Mouse (Mus musculus): Measurements from ENCODE around the gene 2410015M20Rik. TPM values are rescaled to one million over a fixed set of nuclear protein-coding genes. Genes with fewer than 3 reads are reported as not detected.
"Not testable (repeated sequence)": the region's sequence is repeated elsewhere in the genome, so short reads cannot be mapped to it uniquely, and the experiment has no call there.

The 2410015M20Rik gene
- polyA plus RNA-seq, 1 experiment from 2014 or later: 179 TPM

DNA sequence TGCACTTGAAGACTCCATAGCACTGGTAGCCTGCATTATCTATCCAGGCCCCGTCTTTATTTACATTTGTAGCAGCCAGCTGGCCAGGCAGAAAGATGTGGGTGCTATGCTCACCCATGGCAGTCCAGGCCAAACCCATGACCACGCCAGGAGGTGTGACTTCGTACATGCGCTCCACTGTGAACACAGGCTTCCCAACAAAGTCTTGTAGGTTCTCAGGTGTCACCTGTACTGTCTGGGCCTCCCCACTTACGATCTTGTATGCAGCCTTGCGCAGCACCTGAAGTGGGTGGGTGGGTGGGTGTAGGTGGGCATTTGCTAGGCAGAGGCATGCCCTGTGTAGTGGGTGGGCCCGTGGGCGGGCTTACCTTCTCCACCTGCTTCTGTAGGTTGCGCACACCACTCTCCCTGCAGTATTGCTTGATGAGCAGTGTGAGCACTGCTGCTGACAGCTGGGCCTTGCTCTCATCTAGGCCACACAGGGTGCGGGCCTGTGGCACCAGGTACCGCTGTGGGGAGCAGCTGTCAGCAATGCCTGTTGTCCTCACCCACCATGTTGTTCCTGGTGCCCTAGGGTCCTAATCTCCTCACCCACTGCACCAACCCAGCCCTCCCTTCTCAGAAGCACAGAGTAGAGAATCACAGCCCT lies 5.7 kb upstream of the 2410015M20Rik start:
- Histone ChIP-seq H3K4me3 (replicated peaks; ENCODE audit: low read length) (no peak overlapping the region), H3K36me3 (ENCODE audit: control insufficient read depth, insufficient read depth) (peaks cover 26% of the 10 kb centered on the region), H3K27ac (ENCODE audit: low read length) (no peak overlapping the region), H3K27me3 (replicated peaks; ENCODE audit: control insufficient read depth, insufficient read depth, low read length) (no peaks in the 10 kb centered on the region), H3K9me3 (ENCODE audit: control insufficient read depth, low read length) (no peaks in the 10 kb centered on the region), H3K9ac (replicated peaks; ENCODE audit: low read depth, low read length) (no peak overlapping the region), H3K4me2 (ENCODE audit: low read length) (no peak overlapping the region), H3K4me1 (replicated peaks; ENCODE audit: control insufficient read depth, insufficient read depth, low read length) (peaks cover 22% of the 10 kb centered on the region)
- 88% methylated on average over 11 of the region's 11 CpGs for WGBS
- ATAC-seq: no peak

DNA sequence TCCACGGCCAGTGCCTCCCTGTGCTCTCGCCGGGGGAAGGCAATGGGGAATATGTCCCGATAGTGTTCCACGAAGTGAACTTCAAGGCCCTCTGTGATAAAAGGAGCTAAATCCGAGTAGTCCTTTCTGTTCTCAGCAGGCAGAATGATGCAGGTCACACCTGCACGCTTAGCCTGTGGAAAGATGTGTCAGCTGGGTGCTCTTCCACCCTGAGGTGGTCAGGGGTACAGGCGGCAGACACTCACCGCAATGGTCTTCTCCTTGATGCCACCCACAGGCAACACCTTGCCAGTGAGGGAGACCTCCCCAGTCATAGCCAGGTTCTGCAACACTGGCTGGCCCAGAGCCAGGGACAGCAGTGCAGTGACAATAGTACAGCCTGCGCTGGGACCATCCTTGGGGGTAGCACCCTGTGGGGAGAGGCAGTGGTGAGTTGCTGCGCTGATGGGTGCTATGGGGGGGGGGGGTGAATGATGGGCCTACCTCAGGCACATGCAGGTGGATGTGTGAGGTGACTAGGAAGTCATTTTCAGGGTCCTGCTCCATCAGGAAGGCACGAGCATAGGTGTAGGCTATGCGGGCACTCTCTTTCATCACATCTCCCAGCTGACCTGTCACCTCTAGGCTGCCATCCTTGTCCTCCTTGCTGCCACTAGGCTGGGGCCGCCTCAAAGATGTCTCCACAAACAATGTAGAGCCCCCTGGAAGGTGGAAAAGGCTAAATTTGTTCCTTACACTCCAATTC lies 5.0 kb upstream of the 2410015M20Rik start:
- no peak for ATAC-seq
- no peak overlapping the region for H3K27ac ChIP-seq (ENCODE audit: low read length)
- peak overlapping the region; percentile 87 for H3K4me2 ChIP-seq (ENCODE audit: low read length)
- H3K36me3 ChIP-seq (ENCODE audit: control insufficient read depth, insufficient read depth): peaks cover 20% of the 10 kb centered on the region
- H3K9ac ChIP-seq (replicated peaks; ENCODE audit: low read depth, low read length): peak overlapping the region; percentile 74
- H3K4me1 ChIP-seq (replicated peaks; ENCODE audit: control insufficient read depth, insufficient read depth, low read length): peaks cover 25% of the 10 kb centered on the region
- H3K27me3 ChIP-seq (replicated peaks; ENCODE audit: control insufficient read depth, insufficient read depth, low read length): no peaks in the 10 kb centered on the region
- peak overlapping the region; percentile 71 for H3K4me3 ChIP-seq (replicated peaks; ENCODE audit: low read length)
- no peaks in the 10 kb centered on the region for H3K9me3 ChIP-seq (ENCODE audit: control insufficient read depth, low read length)
- 27% methylated on average over 14 of the region's 14 CpGs for WGBS

DNA sequence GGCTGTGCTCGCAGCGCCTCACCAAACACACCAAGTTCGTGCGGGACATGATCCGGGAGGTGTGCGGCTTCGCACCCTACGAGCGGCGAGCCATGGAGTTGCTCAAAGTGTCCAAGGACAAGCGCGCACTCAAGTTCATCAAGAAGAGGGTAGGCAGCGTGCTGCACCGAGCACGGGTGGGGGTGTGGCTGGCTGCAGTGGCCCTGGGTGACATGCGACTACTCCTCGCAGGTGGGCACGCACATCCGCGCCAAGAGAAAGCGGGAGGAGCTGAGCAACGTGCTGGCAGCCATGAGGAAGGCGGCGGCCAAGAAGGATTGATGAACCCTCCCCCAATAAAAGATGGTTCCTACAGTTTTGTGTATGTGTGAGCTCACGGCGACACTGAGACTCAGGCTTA lies 4.3 kb upstream of the 2410015M20Rik start:
- Histone ChIP-seq H3K36me3 (ENCODE audit: control insufficient read depth, insufficient read depth) (peaks cover 14% of the 10 kb centered on the region), H3K4me3 (replicated peaks; ENCODE audit: low read length) (peak overlapping the region; percentile 71), H3K27ac (ENCODE audit: low read length) (peak overlapping the region; percentile 89), H3K4me2 (ENCODE audit: low read length) (peak overlapping the region; percentile 87), H3K9ac (replicated peaks; ENCODE audit: low read depth, low read length) (peak overlapping the region; percentile 74), H3K4me1 (replicated peaks; ENCODE audit: control insufficient read depth, insufficient read depth, low read length) (peaks cover 27% of the 10 kb centered on the region)
- H3K27me3 ChIP-seq (replicated peaks; ENCODE audit: control insufficient read depth, insufficient read depth, low read length); ATAC-seq; H3K9me3 ChIP-seq (ENCODE audit: control insufficient read depth, low read length): not testable (repeated sequence)
- under 1% methylated on average over 26 of the region's 26 CpGs for whole genome bisulfite sequencing

DNA sequence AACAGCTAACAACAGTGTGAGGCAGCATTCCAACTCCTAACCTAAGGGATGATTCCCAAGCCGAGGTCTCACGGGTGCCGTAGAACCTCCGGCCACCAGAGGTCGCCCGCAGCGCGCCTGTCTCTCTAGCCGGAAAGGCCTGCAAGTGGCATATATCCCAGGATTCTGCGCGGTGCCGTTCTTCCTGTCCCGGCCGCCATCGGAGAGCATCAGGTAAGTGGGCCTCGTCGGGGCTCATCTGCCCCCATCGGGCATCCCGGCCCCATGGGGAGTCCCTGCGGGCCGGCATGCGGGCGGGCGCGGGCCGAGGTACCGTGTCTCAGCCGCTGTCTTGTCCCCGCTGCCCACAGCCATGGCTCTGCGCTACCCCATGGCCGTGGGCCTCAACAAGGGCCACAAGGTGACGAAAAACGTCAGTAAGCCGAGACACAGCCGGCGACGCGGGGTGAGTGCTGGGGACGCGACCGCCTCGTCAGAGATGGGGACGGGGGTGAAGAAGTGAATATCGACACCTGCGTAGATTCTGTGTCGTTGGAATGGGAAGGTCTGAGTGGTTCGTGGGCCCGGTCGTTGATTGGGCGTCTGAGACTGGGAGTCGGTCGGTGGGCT lies 3.8 kb upstream of the 2410015M20Rik start, which contains the start of gene Rpl36:
Gene Rpl36, plus strand, starts transcription at position 181 of the 609 bp plus-strand sequence.
- H3K27ac ChIP-seq (ENCODE audit: low read length): peak within 1 kb of the TSS; percentile 89
- no peaks in the 10 kb centered on the region for H3K27me3 ChIP-seq (replicated peaks; ENCODE audit: control insufficient read depth, insufficient read depth, low read length)
- ATAC-seq: peak; percentile 68
- WGBS: under 1% methylated on average over 52 of the region's 52 CpGs
- peaks cover 9% of the 10 kb centered on the region for H3K36me3 ChIP-seq (ENCODE audit: control insufficient read depth, insufficient read depth)
- peak within 1 kb of the TSS; percentile 87 for H3K4me2 ChIP-seq (ENCODE audit: low read length)
- peaks cover 33% of the 10 kb centered on the region for H3K4me1 ChIP-seq (replicated peaks; ENCODE audit: control insufficient read depth, insufficient read depth, low read length)
- H3K4me3 ChIP-seq (replicated peaks; ENCODE audit: low read length): peak within 1 kb of the TSS; percentile 71
- H3K9ac ChIP-seq (replicated peaks; ENCODE audit: low read depth, low read length): peak within 1 kb of the TSS; percentile 74
- H3K9me3 ChIP-seq (ENCODE audit: control insufficient read depth, low read length): no peaks in the 10 kb centered on the region

DNA sequence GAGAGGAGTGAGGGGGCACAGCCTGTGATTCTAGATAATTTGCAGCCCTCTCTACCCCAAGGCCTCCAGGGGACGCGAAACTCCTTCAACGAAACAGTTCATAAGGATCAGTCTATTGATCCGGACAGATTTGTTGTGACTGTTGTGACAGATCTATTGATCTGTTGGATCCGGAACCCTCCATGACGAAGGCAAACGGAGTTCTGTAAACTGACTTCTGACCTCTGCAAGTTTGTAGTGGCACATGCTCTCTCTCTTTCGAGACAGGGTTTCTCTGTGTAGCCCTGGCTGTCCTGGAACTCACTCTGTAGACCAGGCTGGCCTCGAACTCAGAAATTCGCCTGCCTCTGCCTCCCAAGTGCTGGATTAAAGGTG lies 3.0 kb upstream of the 2410015M20Rik start:
- H3K4me2 ChIP-seq (ENCODE audit: low read length); ATAC-seq; H3K36me3 ChIP-seq (ENCODE audit: control insufficient read depth, insufficient read depth); H3K4me3 ChIP-seq (replicated peaks; ENCODE audit: low read length); H3K9ac ChIP-seq (replicated peaks; ENCODE audit: low read depth, low read length); H3K9me3 ChIP-seq (ENCODE audit: control insufficient read depth, low read length); H3K27me3 ChIP-seq (replicated peaks; ENCODE audit: control insufficient read depth, insufficient read depth, low read length); H3K27ac ChIP-seq (ENCODE audit: low read length): not testable (repeated sequence)
- H3K4me1 ChIP-seq (replicated peaks; ENCODE audit: control insufficient read depth, insufficient read depth, low read length): peaks cover 37% of the 10 kb centered on the region
- 81% methylated on average over 10 of the region's 10 CpGs for WGBS

DNA sequence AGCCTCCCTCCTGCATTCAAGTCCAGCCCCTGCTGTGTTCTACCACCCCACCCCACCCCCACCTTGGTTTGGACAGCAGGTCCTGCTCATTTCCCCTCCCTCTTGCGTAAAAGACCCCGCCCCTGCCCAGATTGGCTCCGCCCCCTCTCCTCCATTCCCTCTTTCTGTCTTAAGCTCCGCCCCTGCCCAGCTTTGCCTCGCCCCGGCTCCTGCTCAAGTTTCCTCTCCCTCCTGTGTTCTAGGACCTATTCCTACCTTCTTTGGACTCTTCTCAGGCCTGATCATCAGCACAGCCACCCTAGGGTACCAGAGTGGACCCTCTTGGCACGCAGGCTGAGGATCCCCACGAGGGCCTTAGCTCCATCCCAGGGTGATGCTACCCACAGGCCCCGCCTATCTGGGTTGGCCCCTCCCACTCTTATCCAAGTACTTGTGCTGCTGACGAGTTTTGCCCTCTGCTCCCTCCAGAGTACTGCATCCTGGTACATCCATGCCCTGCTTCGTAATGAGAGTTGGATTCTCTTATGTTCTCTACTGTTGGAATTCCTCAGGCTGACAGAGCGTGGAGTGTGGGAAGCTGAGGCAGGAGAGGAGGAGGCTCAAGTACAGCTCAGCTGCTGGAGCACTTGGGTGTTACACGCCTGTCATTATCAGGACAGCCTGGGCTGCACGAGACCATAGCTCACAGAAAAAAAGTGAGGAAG lies 2.4 kb upstream of the 2410015M20Rik start:
- no peak for ATAC-seq
- H3K9me3 ChIP-seq (ENCODE audit: control insufficient read depth, low read length): no peaks in the 10 kb centered on the region
- no peak overlapping the region for H3K4me2 ChIP-seq (ENCODE audit: low read length)
- H3K36me3 ChIP-seq (ENCODE audit: control insufficient read depth, insufficient read depth): peaks cover 6% of the 10 kb centered on the region; the same call in 1 of the 2 replicates
- no peaks in the 10 kb centered on the region for H3K27me3 ChIP-seq (replicated peaks; ENCODE audit: control insufficient read depth, insufficient read depth, low read length)
- H3K27ac ChIP-seq (ENCODE audit: low read length): no peak overlapping the region
- no peak overlapping the region for H3K4me3 ChIP-seq (replicated peaks; ENCODE audit: low read length)
- no peak overlapping the region for H3K9ac ChIP-seq (replicated peaks; ENCODE audit: low read depth, low read length)
- H3K4me1 ChIP-seq (replicated peaks; ENCODE audit: control insufficient read depth, insufficient read depth, low read length): peaks cover 37% of the 10 kb centered on the region
- WGBS: 13% methylated on average over 14 of the region's 14 CpGs

DNA sequence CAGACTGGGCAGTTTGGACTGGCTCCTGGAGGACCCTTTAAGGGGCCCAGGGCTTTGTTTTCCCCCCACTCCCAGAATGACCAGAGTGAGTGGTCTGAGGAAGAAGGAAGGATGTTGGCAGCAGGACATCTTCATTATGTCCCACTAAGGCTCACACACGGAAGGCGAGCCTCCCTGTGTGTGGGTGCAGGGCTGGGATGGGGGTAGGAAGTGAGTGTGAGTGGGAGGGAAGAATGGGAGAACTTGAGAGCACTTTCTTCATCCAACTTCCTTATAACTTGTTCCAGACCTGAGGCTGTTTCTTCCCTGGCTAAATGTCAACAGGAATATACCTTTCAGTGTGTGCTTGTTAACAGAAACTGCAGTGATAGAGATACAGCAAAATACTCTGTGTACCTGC lies 1.8 kb upstream of the 2410015M20Rik start:
- Histone ChIP-seq H3K4me3 (replicated peaks; ENCODE audit: low read length) (no peak overlapping the region), H3K9ac (replicated peaks; ENCODE audit: low read depth, low read length) (no peak overlapping the region), H3K4me1 (replicated peaks; ENCODE audit: control insufficient read depth, insufficient read depth, low read length) (peaks cover 37% of the 10 kb centered on the region), H3K27ac (ENCODE audit: low read length) (no peak overlapping the region), H3K36me3 (ENCODE audit: control insufficient read depth, insufficient read depth) (peaks cover 11% of the 10 kb centered on the region), H3K4me2 (ENCODE audit: low read length) (no peak overlapping the region), H3K27me3 (replicated peaks; ENCODE audit: control insufficient read depth, insufficient read depth, low read length) (no peaks in the 10 kb centered on the region), H3K9me3 (ENCODE audit: control insufficient read depth, low read length) (no peaks in the 10 kb centered on the region)
- 67% methylated on average over 2 of the region's 2 CpGs for WGBS
- ATAC-seq: no peak

DNA sequence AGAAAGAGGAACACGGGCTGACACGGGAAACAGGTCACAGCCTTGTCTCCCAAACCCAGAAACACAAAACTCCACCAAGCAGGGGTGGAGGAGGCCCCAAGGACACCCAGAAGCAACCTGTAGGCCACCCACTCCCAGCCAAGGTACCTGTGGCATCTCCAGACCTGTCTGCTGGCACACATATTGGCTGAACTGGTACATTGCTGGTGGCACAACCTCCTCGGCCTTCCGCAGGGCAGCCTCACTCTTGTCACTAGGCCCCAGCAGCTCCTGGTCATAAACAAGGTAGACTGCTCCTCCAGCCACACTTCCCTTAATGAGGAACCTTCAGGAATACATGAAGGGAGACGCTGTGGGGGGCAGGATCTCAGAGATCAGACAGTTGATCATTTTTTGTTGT lies 872 bp downstream of the 2410015M20Rik start:
- Histone ChIP-seq H3K4me3 (replicated peaks; ENCODE audit: low read length) (peak overlapping the region; percentile 76), H3K36me3 (ENCODE audit: control insufficient read depth, insufficient read depth) (peaks cover 31% of the 10 kb centered on the region), H3K9ac (replicated peaks; ENCODE audit: low read depth, low read length) (0 out of 2 replicates have a peak overlapping the region, but pooled peaks have one; percentile 26), H3K4me1 (replicated peaks; ENCODE audit: control insufficient read depth, insufficient read depth, low read length) (peaks cover 22% of the 10 kb centered on the region), H3K27me3 (replicated peaks; ENCODE audit: control insufficient read depth, insufficient read depth, low read length) (no peaks in the 10 kb centered on the region), H3K9me3 (ENCODE audit: control insufficient read depth, low read length) (no peaks in the 10 kb centered on the region), H3K27ac (ENCODE audit: low read length) (no peak overlapping the region), H3K4me2 (ENCODE audit: low read length) (peak overlapping the region; percentile 89)
- 56% methylated on average over 5 of the region's 5 CpGs for WGBS
- ATAC-seq: no peak

DNA sequence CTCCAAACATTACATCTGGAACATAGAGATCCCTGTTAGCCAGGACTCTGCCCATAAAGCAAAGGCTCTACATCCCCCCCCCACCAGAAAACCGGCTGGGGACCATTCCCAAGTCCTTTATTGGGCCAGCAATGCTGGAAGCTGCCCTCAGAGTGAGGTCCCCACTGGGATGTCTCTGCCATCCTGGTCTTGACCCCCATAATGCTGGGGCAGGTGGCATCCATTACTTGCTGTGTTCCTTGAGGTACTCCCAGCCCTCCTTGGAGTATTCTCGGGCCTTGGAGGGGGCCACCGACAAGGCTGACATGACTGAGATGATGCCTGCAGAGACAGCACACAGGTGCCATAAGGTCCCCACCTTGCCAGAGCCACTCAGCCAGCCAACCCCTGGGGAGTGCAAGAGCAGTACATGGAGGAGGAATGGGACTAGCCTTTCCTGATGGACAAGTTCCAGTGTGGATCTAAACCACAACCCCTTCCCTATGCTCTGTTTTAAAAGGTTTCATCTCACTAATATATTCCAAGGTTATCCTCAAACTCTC lies 2.0 kb downstream of the 2410015M20Rik start:
- ATAC-seq: no peak
- H3K27me3 ChIP-seq (replicated peaks; ENCODE audit: control insufficient read depth, insufficient read depth, low read length): no peaks in the 10 kb centered on the region
- no peak overlapping the region for H3K27ac ChIP-seq (ENCODE audit: low read length)
- H3K4me2 ChIP-seq (ENCODE audit: low read length): no peak overlapping the region
- H3K4me3 ChIP-seq (replicated peaks; ENCODE audit: low read length): no peak overlapping the region
- 80% methylated on average over 3 of the region's 3 CpGs for WGBS
- H3K4me1 ChIP-seq (replicated peaks; ENCODE audit: control insufficient read depth, insufficient read depth, low read length): peaks cover 20% of the 10 kb centered on the region
- H3K9me3 ChIP-seq (ENCODE audit: control insufficient read depth, low read length): no peaks in the 10 kb centered on the region
- no peak overlapping the region for H3K9ac ChIP-seq (replicated peaks; ENCODE audit: low read depth, low read length)
- peaks cover 42% of the 10 kb centered on the region for H3K36me3 ChIP-seq (ENCODE audit: control insufficient read depth, insufficient read depth)

Measured in forebrain, embryonic 16.5 days (tissue).